ENCODE assay signal across 9 mouse cellular contexts in genomic region chr7:24547534-24548036, GRCm38 (mm10). TPM values are rescaled to one million over a fixed set of nuclear protein-coding genes. Genes with fewer than 3 reads are reported as not detected.
DNase-seq lines count a peak whose midpoint lies in the region; ATAC-seq lines count a peak whose summit lies in the region.
"Had no signal": no experiment of that assay in that cellular context is flagged by ENCODE, and none has a peak within 500 bp of the region (broad histone marks: within the 10 kb centered on the region; RNA-seq: fewer than 3 reads in every experiment).

No protein-coding gene starts in this region.

- peak overlapping the region; percentile 65 for H3K4me2 ChIP-seq in embryonic facial prominence, embryonic 11.5 days (ENCODE audit: low read depth, low read length)

- H3K4me3 ChIP-seq in embryonic facial prominence, embryonic 11.5 days (ENCODE audit: low read depth, low read length), result peak overlapping the region; percentile 85

- H3K36me3 ChIP-seq in embryonic facial prominence, embryonic 11.5 days (replicated peaks; ENCODE audit: control insufficient read depth, insufficient read depth, low read depth, low read length), result no peaks in the 10 kb centered on the region; the same call in 1 of the 2 replicates

- H3K4me1 ChIP-seq in embryonic facial prominence, embryonic 11.5 days (ENCODE audit: control insufficient read depth, insufficient read depth, low read length), result peaks cover 3% of the 10 kb centered on the region

- H3K9me3 ChIP-seq in embryonic facial prominence, embryonic 11.5 days (replicated peaks; ENCODE audit: control insufficient read depth, low read length), result no peaks in the 10 kb centered on the region

- H3K27ac ChIP-seq in embryonic facial prominence, embryonic 11.5 days (replicated peaks; ENCODE audit: low read depth, low read length), result 0 out of 2 replicates have a peak overlapping the region, but pooled peaks have one; percentile 7

- ATAC-seq in embryonic facial prominence, embryonic 11.5 days (replicated peaks; ENCODE audit: insufficient number of reproducible peaks, low FRiP score, low TSS enrichment, low read depth), result no peak; the same call in 1 of the 2 replicates
- no peak for ATAC-seq in erythroid progenitor cell, adult 5-6 weeks (replicated peaks; ENCODE audit: low FRiP score, poor library complexity, severe bottlenecking)

- intact Hi-C loops in left cerebral cortex, postnatal 25 days (cut with DNase I), result loop anchor here (1.0 kb wide), 1 partner anchor 17 kb away; the partner anchor contains the start of gene Irgq

- H3K9ac ChIP-seq in embryonic facial prominence, embryonic 11.5 days (replicated peaks; ENCODE audit: low read length), result peak overlapping the region; percentile 83

- H3K27me3 ChIP-seq in embryonic facial prominence, embryonic 11.5 days (ENCODE audit: control insufficient read depth, insufficient read depth, low read length), result no peaks in the 10 kb centered on the region

- peak; percentile 19 for DNase-seq in kidney, postnatal 10 days
- no peak for DNase-seq in kidney, adult 18-20 months
- no peak for DNase-seq in embryonic facial prominence, embryonic 11.5 days (ENCODE audit: low spot score)
- DNase-seq in induced T-regulatory cell, adult 2 months (ENCODE audit: low read depth), result peak; percentile 13
- DNase-seq in naive thymus-derived CD4-positive, alpha-beta T cell, adult 2 months (ENCODE audit: low read depth), result peak; percentile 22
- DNase-seq in ovary, postnatal 10 days (ENCODE audit: low spot score), result no peak
- no peak for DNase-seq in left cerebral cortex, postnatal 25 days (ENCODE audit: low spot score in 2 of 2)

- 25% methylated on average over 13 of the region's 13 CpGs for WGBS in embryonic facial prominence, embryonic 11.5 days

RNA-seq across cellular contexts. Expression of gene Xrcc1, which starts 1.5 kb away (rescaled TPM):
- 99.0 and 111 TPM in 2 replicates for polyA plus RNA-seq in embryonic facial prominence, embryonic 11.5 days (2014; fragmentation: Nextera tagmentation; extraction: Ambion mirVana)
- total RNA-seq in erythroid progenitor cell, adult 5-6 weeks (2015; ENCODE audit: low replicate concordance), result 37.1 and 39.4 TPM in 2 replicates
- total RNA-seq in erythroid progenitor cell, adult 5-6 weeks (2017; ENCODE audit: low replicate concordance), result 36.7 and 62.5 TPM in 2 replicates
- total RNA-seq in left cerebral cortex, postnatal 25 days (2021), result 10 to 100 TPM; 34.6 to 37.6 TPM

RNA-seq across cellular contexts. Expression of gene Pinlyp, which starts 1.7 kb away (rescaled TPM):
- not detected in 2 replicates for polyA plus RNA-seq in embryonic facial prominence, embryonic 11.5 days (2014; fragmentation: Nextera tagmentation; extraction: Ambion mirVana)
- not detected in 2 replicates for total RNA-seq in erythroid progenitor cell, adult 5-6 weeks (2015; ENCODE audit: low replicate concordance)
- not detected in 2 replicates for total RNA-seq in erythroid progenitor cell, adult 5-6 weeks (2017; ENCODE audit: low replicate concordance)
- total RNA-seq in left cerebral cortex, postnatal 25 days (2021), result not detected
- total RNA-seq: adrenal gland, adult 8-10 months had no signal

RNA-seq across cellular contexts. Expression of gene Irgq, which starts 17.1 kb away (rescaled TPM):
- polyA plus RNA-seq in embryonic facial prominence, embryonic 11.5 days (2014; fragmentation: Nextera tagmentation; extraction: Ambion mirVana), result 8.0 and 8.7 TPM in 2 replicates
- 1.1 and 1.3 TPM in 2 replicates for total RNA-seq in erythroid progenitor cell, adult 5-6 weeks (2015; ENCODE audit: low replicate concordance)
- 0.90 and 2.8 TPM in 2 replicates for total RNA-seq in erythroid progenitor cell, adult 5-6 weeks (2017; ENCODE audit: low replicate concordance)
- total RNA-seq in left cerebral cortex, postnatal 25 days (2021), result 10 to 100 TPM; 87.8 to 88.6 TPM

RNA-seq across cellular contexts. Expression of gene AC161166.1, which starts 35.3 kb away (rescaled TPM):
- polyA plus RNA-seq in embryonic facial prominence, embryonic 11.5 days (2014; fragmentation: Nextera tagmentation; extraction: Ambion mirVana), result 0.25 and 0.32 TPM in 2 replicates
- total RNA-seq in erythroid progenitor cell, adult 5-6 weeks (2015; ENCODE audit: low replicate concordance), result not detected in 2 replicates
- not detected in 2 replicates for total RNA-seq in erythroid progenitor cell, adult 5-6 weeks (2017; ENCODE audit: low replicate concordance)
- not detected for total RNA-seq in left cerebral cortex, postnatal 25 days (2021)
- total RNA-seq: adrenal gland, adult 8-10 months had no signal

RNA-seq across cellular contexts. Expression of gene Ethe1, which starts 39.8 kb away (rescaled TPM):
- polyA plus RNA-seq in embryonic facial prominence, embryonic 11.5 days (2014; fragmentation: Nextera tagmentation; extraction: Ambion mirVana), result 24.4 and 27.2 TPM in 2 replicates
- 11.2 and 11.3 TPM in 2 replicates for total RNA-seq in erythroid progenitor cell, adult 5-6 weeks (2015; ENCODE audit: low replicate concordance)
- total RNA-seq in erythroid progenitor cell, adult 5-6 weeks (2017; ENCODE audit: low replicate concordance), result 6.8 and 9.2 TPM in 2 replicates
- total RNA-seq in left cerebral cortex, postnatal 25 days (2021), result 10 to 100 TPM; 11.1 to 13.2 TPM

Comparison
In these comparisons a context has a peak if more than half of its experiments do, and no peak if none do; other contexts are left out.
1. DNase-seq: peak in kidney, postnatal 10 days (single experiment), induced T-regulatory cell, adult 2 months (single experiment) and naive thymus-derived CD4-positive, alpha-beta T cell, adult 2 months (single experiment); none in kidney, adult 18-20 months (single experiment), embryonic facial prominence, embryonic 11.5 days (single experiment), ovary, postnatal 10 days (single experiment) and left cerebral cortex, postnatal 25 days (0 of 2).
2. RNA of gene Irgq, which starts 17.1 kb away (total RNA-seq): 87.8 to 88.6 TPM in left cerebral cortex, postnatal 25 days; 0.90 to 2.8 TPM in erythroid progenitor cell, adult 5-6 weeks; every median in the first group is over 10 times any median in the second.